ENCODE assay signal across 12 mouse cellular contexts in genomic region chr4:52152565-52153164, GRCm38 (mm10).
DNase-seq lines count a peak whose midpoint lies in the region; ATAC-seq and TF ChIP-seq lines count a peak whose summit lies in the region.
"Had no signal": no experiment of that assay in that cellular context is flagged by ENCODE, and none has a peak within 500 bp of the region (broad histone marks: within the 10 kb centered on the region; RNA-seq: fewer than 3 reads in every experiment).

No protein-coding gene starts in this region.

- H3K4me3 ChIP-seq in embryonic facial prominence, embryonic 11.5 days (ENCODE audit: low read depth, low read length) = no peak overlapping the region
- H3K4me3 ChIP-seq in embryonic facial prominence, embryonic 10.5 days = no peak overlapping the region
- no peak overlapping the region for H3K4me3 ChIP-seq in kidney, embryonic 16.5 days (ENCODE audit: low read length)
- no peak overlapping the region for H3K4me3 ChIP-seq in CH12.LX (replicated peaks in 1 of 3; ENCODE audit: low read depth in 2 of 3, low read length in 2 of 3, poor library complexity in 1 of 3)
- H3K4me3 ChIP-seq in kidney, embryonic 15.5 days (replicated peaks) = no peak overlapping the region
- H3K4me3 ChIP-seq: liver, embryonic 13.5 days; midbrain, embryonic 12.5 days had no signal

- DNase-seq in embryonic facial prominence, embryonic 11.5 days (ENCODE audit: low spot score) = peak; percentile 11
- DNase-seq in embryonic facial prominence, embryonic 10.5 days (ENCODE audit: low spot score) = no peak
- peak; percentile 4 for DNase-seq in kidney, postnatal 10 days
- DNase-seq in CH12.LX (ENCODE audit: extremely low read depth) = peak; percentile 6
- DNase-seq in left cerebral cortex, postnatal 25 days (ENCODE audit: low spot score in 2 of 2) = peak; percentile 9 to 59
- DNase-seq in spleen, adult 12 weeks (ENCODE audit: low spot score) = no peak
- DNase-seq: cerebellum, adult 18-20 months; liver, embryonic 13.5 days had no signal

- H3K9me3 ChIP-seq in embryonic facial prominence, embryonic 11.5 days (replicated peaks; ENCODE audit: control insufficient read depth, low read length) = no peaks in the 10 kb centered on the region
- no peaks in the 10 kb centered on the region for H3K9me3 ChIP-seq in embryonic facial prominence, embryonic 10.5 days
- H3K9me3 ChIP-seq in kidney, embryonic 16.5 days (ENCODE audit: low read length) = no peaks in the 10 kb centered on the region; the same call in 1 of the 2 replicates
- peaks cover 3% of the 10 kb centered on the region for H3K9me3 ChIP-seq in CH12.LX (replicated peaks; ENCODE audit: low read length)
- no peaks in the 10 kb centered on the region for H3K9me3 ChIP-seq in kidney, embryonic 15.5 days (replicated peaks)
- H3K9me3 ChIP-seq: liver, embryonic 13.5 days; midbrain, embryonic 12.5 days had no signal

- no peak overlapping the region for H3K9ac ChIP-seq in embryonic facial prominence, embryonic 11.5 days (replicated peaks; ENCODE audit: low read length)
- no peak overlapping the region for H3K9ac ChIP-seq in kidney, embryonic 16.5 days (replicated peaks; ENCODE audit: low read length)
- no peak overlapping the region for H3K9ac ChIP-seq in CH12.LX (ENCODE audit: insufficient read depth, low read depth)
- H3K9ac ChIP-seq in kidney, embryonic 15.5 days = no peak overlapping the region
- H3K9ac ChIP-seq: hindbrain, embryonic 14.5 days; liver, embryonic 13.5 days; midbrain, embryonic 12.5 days had no signal

- no peak for ATAC-seq in embryonic facial prominence, embryonic 11.5 days (replicated peaks; ENCODE audit: insufficient number of reproducible peaks, low FRiP score, low TSS enrichment, low read depth)
- no peak for ATAC-seq in kidney, embryonic 16.5 days (ENCODE audit: low FRiP score, low TSS enrichment)
- ATAC-seq in kidney, embryonic 15.5 days (replicated peaks; ENCODE audit: low FRiP score) = no peak; the same call in 1 of the 2 replicates

- no peak for TF ChIP-seq POLR2A in CH12.LX (IDR thresholded peaks at IDR 0.05; ENCODE audit: low read depth, low read length)

- in situ Hi-C loops in CH12.LX (cut with MboI; ENCODE audit: low pct_ligation_motif_present, low pct_unique_long_range_greater_than_20kb, low sequenced_read_pairs) = no loop called here

- no peaks in the 10 kb centered on the region for H3K27me3 ChIP-seq in embryonic facial prominence, embryonic 11.5 days (ENCODE audit: control insufficient read depth, insufficient read depth, low read length)
- no peaks in the 10 kb centered on the region for H3K27me3 ChIP-seq in embryonic facial prominence, embryonic 10.5 days (replicated peaks; ENCODE audit: low read depth, poor library complexity, severe bottlenecking)
- no peaks in the 10 kb centered on the region for H3K27me3 ChIP-seq in kidney, embryonic 16.5 days (ENCODE audit: insufficient read depth, low read length)
- no peaks in the 10 kb centered on the region for H3K27me3 ChIP-seq in CH12.LX (replicated peaks)
- H3K27me3 ChIP-seq in kidney, embryonic 15.5 days = no peaks in the 10 kb centered on the region
- H3K27me3 ChIP-seq: liver, embryonic 13.5 days; midbrain, embryonic 12.5 days had no signal

- dilution Hi-C loops in CH12.LX (cut with MboI; ENCODE audit: extremely low pct_ligation_motif_present, extremely low pct_unique_long_range_greater_than_20kb, low sequenced_read_pairs) = no loop called here

- peak in 1 of 2 experiments; percentile 13; a peak in 1 of 4 replicates for TF ChIP-seq CTCF in CH12.LX (conservative IDR thresholded peaks at IDR 0.05 in 1 of 2, IDR thresholded peaks at IDR 0.05 in 1 of 2; ENCODE audit: low read depth in 2 of 2, low read length in 2 of 2)

- WGBS in embryonic facial prominence, embryonic 11.5 days = 66% methylated on average over 6 of the region's 6 CpGs
- 74% methylated on average over 6 of the region's 6 CpGs for whole genome bisulfite sequencing in embryonic facial prominence, embryonic 10.5 days
- 76% methylated on average over 6 of the region's 6 CpGs for WGBS in kidney, embryonic 16.5 days
- WGBS in kidney, embryonic 15.5 days = 65% methylated on average over 6 of the region's 6 CpGs

- H3K4me1 ChIP-seq in embryonic facial prominence, embryonic 11.5 days (ENCODE audit: control insufficient read depth, insufficient read depth, low read length) = no peaks in the 10 kb centered on the region
- no peaks in the 10 kb centered on the region for H3K4me1 ChIP-seq in embryonic facial prominence, embryonic 10.5 days
- H3K4me1 ChIP-seq in kidney, embryonic 16.5 days (ENCODE audit: insufficient read depth, low read length) = no peaks in the 10 kb centered on the region
- no peaks in the 10 kb centered on the region for H3K4me1 ChIP-seq in CH12.LX (ENCODE audit: control insufficient read depth in 1 of 2, insufficient read depth in 2 of 2)
- H3K4me1 ChIP-seq in kidney, embryonic 15.5 days = no peaks in the 10 kb centered on the region
- H3K4me1 ChIP-seq: liver, embryonic 13.5 days; midbrain, embryonic 12.5 days had no signal

- no peak for TF ChIP-seq EP300 in CH12.LX (IDR thresholded peaks at IDR 0.05; ENCODE audit: low read length)

- no peak; the same call in 1 of the 2 replicates for TF ChIP-seq RAD21 in CH12.LX (IDR thresholded peaks at IDR 0.05; ENCODE audit: low read depth, low read length)

- H3K36me3 ChIP-seq in embryonic facial prominence, embryonic 11.5 days (replicated peaks; ENCODE audit: control insufficient read depth, insufficient read depth, low read depth, low read length) = no peaks in the 10 kb centered on the region
- no peaks in the 10 kb centered on the region for H3K36me3 ChIP-seq in embryonic facial prominence, embryonic 10.5 days (replicated peaks)
- H3K36me3 ChIP-seq in kidney, embryonic 16.5 days (ENCODE audit: insufficient read depth, low read length) = no peaks in the 10 kb centered on the region
- H3K36me3 ChIP-seq in CH12.LX (replicated peaks in 1 of 2; ENCODE audit: control insufficient read depth in 1 of 2, insufficient read depth in 1 of 2, low read length in 1 of 2) = no peaks in the 10 kb centered on the region
- H3K36me3 ChIP-seq in kidney, embryonic 15.5 days = no peaks in the 10 kb centered on the region
- H3K36me3 ChIP-seq: liver, embryonic 13.5 days; midbrain, embryonic 12.5 days had no signal

- intact Hi-C loops in left cerebral cortex, postnatal 25 days (cut with DNase I) = loop anchor here (1.0 to 5.0 kb wide), 2 partner anchors 149 to 575 kb away; no protein-coding TSS in a partner anchor

- no peak overlapping the region for H3K27ac ChIP-seq in embryonic facial prominence, embryonic 11.5 days (replicated peaks; ENCODE audit: low read depth, low read length)
- no peak overlapping the region for H3K27ac ChIP-seq in embryonic facial prominence, embryonic 10.5 days (replicated peaks)
- H3K27ac ChIP-seq in kidney, embryonic 16.5 days (ENCODE audit: low read length) = no peak overlapping the region
- H3K27ac ChIP-seq in CH12.LX (ENCODE audit: insufficient read depth, low read depth) = no peak overlapping the region
- H3K27ac ChIP-seq in kidney, embryonic 15.5 days = no peak overlapping the region
- H3K27ac ChIP-seq: hindbrain, embryonic 14.5 days; liver, embryonic 13.5 days; midbrain, embryonic 12.5 days had no signal

- H3K79me2 ChIP-seq in CH12.LX (replicated peaks; ENCODE audit: control insufficient read depth, extremely low read depth, insufficient read depth, poor library complexity, severe bottlenecking) = no peaks in the 10 kb centered on the region

- no peak overlapping the region for H3K4me2 ChIP-seq in embryonic facial prominence, embryonic 11.5 days (ENCODE audit: low read depth, low read length)
- H3K4me2 ChIP-seq in kidney, embryonic 16.5 days (replicated peaks; ENCODE audit: low read depth, low read length) = no peak overlapping the region
- no peak overlapping the region for H3K4me2 ChIP-seq in CH12.LX (ENCODE audit: insufficient read depth, low read depth, poor library complexity, severe bottlenecking)
- no peak overlapping the region for H3K4me2 ChIP-seq in kidney, embryonic 15.5 days
- H3K4me2 ChIP-seq: hindbrain, embryonic 14.5 days; liver, embryonic 13.5 days; midbrain, embryonic 12.5 days had no signal

TF ChIP-seq in CH12.LX, 34 proteins besides CTCF, POLR2A, EP300 and RAD21:
- no peak for TF ChIP-seq JUND (conservative IDR thresholded peaks at IDR 0.05; ENCODE audit: low read depth, low read length)
- no peak for TF ChIP-seq HCFC1 (IDR thresholded peaks at IDR 0.05; ENCODE audit: low read depth, low read length)
- no peak for TF ChIP-seq SMC3 (IDR thresholded peaks at IDR 0.05; ENCODE audit: low read depth, low read length)
- no peak for TF ChIP-seq KAT2A (IDR thresholded peaks at IDR 0.05; ENCODE audit: insufficient replicate concordance, low read length)
- no peak for TF ChIP-seq UBTF (IDR thresholded peaks at IDR 0.05; ENCODE audit: low read depth, low read length)
- TF ChIP-seq MXI1 (IDR thresholded peaks at IDR 0.05; ENCODE audit: low read depth, low read length) = no peak
- no peak for TF ChIP-seq IRF4 (IDR thresholded peaks at IDR 0.05; ENCODE audit: low read depth, low read length)
- TF ChIP-seq CHD1 (IDR thresholded peaks at IDR 0.05; ENCODE audit: low read depth, low read length) = no peak
- TF ChIP-seq SIN3A (IDR thresholded peaks at IDR 0.05; ENCODE audit: low read length) = no peak
- TF ChIP-seq MAFK (IDR thresholded peaks at IDR 0.05; ENCODE audit: insufficient replicate concordance, low read length) = no peak
- TF ChIP-seq MAX (IDR thresholded peaks at IDR 0.05; ENCODE audit: low read length) = no peak
- no peak for TF ChIP-seq BHLHE40 (IDR thresholded peaks at IDR 0.05; ENCODE audit: low read depth, low read length)
- TF ChIP-seq E2F4 (IDR thresholded peaks at IDR 0.05; ENCODE audit: insufficient replicate concordance, low read depth, low read length) = no peak
- no peak for TF ChIP-seq MAZ (IDR thresholded peaks at IDR 0.05; ENCODE audit: low read depth, low read length)
- no peak for TF ChIP-seq PAX5 (IDR thresholded peaks at IDR 0.05; ENCODE audit: low read length)
- no peak for TF ChIP-seq ZNF384 (IDR thresholded peaks at IDR 0.05; ENCODE audit: low read depth, low read length)
- TF ChIP-seq TCF12 (IDR thresholded peaks at IDR 0.05; ENCODE audit: low read depth, low read length) = no peak

Comparison
In these comparisons a context has a peak if more than half of its experiments do, and no peak if none do; other contexts are left out.
1. DNase-seq: peak in embryonic facial prominence, embryonic 11.5 days (single experiment), kidney, postnatal 10 days (single experiment), CH12.LX (single experiment) and left cerebral cortex, postnatal 25 days (2 of 2); none in embryonic facial prominence, embryonic 10.5 days (single experiment) and spleen, adult 12 weeks (single experiment).